Mouse (Mus musculus): ENCODE measurements at regions not wholly inside any gene's neighbourhood (a gene's known extent, or its start where the extent isn't known, plus 50 kb on each side); places are given as distances from the start of the nearest gene placed in this dataset.

DNA sequence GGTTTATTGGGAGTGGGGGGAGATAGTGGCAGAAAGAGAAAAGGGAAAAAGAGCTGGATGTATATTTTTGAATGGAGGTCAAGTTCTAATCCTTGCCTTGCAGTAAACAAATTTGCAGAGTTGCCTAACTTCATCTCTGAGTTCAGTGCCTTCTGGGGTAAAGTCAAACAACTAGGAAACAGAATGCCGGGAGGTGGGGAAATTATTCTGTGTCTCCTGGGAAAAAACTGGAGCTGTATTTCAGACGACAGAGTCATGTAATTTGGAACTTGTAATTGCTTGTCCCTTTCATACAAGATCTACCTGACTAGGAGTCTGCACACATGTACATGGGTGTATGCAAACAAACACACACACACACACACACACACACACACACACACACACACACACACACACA is 244.3 kb upstream of the Il12b start:
- in situ Hi-C loops (cut with MboI; ENCODE audit: low sequenced_read_pairs) = no loop called here

DNA sequence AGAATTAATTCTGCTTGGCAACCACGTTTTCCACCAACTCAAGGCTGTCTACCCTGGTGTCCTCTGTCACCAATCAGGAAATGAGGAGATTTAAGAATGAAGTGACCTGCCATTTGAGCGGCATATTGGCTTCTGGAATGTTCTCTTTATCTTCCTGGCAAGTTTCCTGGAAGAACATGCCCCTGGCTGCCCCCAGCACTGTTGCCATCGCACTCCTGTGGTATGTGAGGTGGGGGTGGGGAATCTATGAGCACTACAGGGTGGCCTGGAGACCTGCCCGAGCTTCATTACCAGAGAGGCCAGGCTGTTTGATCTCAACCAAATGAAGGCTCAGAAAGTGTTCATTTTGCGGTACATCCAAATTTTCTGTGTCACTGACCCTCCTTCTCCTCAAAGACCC is 243.8 kb upstream of the Il12b start:
- in situ Hi-C loops (cut with MboI; ENCODE audit: low sequenced_read_pairs) = no loop called here

DNA sequence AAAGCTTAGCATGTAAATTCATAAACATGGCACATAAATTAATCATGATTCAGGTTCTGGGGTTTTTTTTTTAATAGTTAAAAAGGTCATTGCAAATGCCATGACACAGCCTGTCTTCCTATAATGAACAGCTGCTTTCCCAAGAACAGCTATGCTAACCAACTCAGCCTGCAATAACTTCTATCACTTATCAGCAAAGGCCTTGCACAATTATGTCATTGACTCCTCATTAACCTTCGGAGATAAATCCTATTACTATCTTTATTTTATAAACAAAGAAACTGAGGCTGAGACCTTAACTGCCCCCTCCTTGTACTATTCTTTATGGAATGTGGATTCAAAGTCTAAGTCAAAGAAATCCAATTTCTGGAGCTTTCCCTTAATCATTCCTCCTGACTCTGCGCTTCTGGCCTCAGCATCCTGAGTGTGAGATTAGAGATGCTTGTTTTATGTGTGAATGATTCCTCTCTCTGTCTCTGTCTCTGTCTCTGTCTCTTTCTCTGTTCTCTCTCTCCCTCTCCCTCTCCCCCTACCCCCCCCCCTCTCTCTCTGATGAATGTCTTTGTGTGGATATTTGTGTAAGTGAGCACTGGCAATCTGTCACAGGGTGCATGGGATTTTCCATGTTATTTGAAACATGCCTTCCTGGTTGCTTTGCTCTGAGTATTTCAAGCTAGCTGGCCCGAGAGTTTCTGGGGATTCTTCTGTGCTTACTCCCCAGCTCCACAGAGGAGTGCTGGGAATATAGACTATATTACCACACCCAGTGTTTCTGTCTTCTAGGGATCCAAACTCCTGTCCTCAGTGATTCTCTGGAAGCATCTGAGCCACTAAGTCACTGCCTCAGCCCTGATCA is 243.1 kb upstream of the Il12b start:
- in situ Hi-C loops (cut with MboI; ENCODE audit: low sequenced_read_pairs) = no loop called here

DNA sequence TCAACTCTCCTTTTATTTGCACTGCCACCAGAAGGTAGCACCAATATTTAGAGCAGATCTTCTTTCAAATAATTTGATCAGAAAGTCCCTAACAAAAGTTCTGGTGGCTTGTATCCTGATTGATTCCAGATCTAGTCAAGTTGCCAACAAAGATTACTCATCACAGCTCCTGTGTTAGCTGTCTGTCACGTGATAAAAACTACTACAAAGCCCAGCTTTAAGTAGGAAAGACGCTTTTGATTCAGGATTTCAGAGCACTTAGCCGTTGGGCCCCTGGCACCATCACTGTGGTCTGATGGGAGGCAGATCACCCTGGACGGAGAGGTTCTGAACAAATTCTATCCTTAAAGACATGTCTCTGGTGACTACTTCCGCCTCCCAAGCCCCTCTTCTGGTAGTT is 241.6 kb upstream of the Il12b start:
- in situ Hi-C loops (cut with MboI; ENCODE audit: low sequenced_read_pairs) = no loop called here

DNA sequence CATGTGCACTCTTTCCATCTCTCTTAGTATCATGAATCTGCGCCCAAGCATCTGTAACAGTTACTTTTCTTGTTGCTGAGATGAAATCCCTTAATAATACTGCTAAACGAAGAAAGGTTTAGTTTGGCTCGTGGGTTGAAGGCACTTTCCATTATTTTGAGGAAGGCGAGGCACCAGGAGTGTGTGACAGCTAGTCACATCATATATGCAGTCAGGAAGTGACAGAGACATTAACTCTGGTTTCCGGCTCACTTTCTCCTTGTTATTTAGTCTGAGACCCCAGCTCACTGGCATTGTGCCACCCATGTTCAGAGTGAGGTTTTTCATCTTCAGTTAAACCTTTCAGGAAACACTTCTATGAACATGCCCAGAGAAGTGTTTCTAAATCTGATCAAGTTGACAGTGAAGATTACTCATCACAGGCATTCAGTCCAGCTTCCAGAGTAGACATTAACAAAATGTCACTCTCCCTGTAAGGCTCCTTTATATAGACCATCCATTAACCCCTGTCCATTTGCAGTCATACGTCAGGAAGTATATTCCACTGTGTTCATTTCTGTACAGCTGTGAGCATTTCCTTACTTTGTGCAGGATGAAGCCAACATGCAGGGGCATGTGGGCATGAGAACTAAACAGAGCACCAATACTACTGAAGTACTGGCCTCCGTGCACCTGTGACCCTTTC is 238.0 kb upstream of the Il12b start:
- in situ Hi-C loops (cut with MboI; ENCODE audit: low sequenced_read_pairs) = no loop called here

DNA sequence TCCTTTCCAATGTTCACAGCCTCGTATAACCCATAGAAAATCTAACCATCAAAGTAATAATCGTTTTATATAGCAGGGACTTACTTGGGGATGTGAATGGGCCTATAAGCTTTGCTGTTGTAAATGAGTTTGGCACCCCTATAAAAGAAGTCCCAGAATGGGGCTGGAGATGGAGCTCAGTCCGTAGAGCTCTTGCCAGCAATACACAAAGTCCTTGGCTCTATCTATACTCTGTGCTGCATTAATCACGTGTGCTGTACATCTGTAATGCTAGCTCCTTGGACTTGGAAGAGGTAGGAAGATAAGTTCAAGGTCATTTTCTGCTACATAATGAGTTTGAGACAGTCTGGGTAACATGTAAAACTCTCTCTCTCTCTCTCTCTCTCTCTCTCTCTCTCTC is 236.8 kb upstream of the Il12b start:
- in situ Hi-C loops (cut with MboI; ENCODE audit: low sequenced_read_pairs) = no loop called here

DNA sequence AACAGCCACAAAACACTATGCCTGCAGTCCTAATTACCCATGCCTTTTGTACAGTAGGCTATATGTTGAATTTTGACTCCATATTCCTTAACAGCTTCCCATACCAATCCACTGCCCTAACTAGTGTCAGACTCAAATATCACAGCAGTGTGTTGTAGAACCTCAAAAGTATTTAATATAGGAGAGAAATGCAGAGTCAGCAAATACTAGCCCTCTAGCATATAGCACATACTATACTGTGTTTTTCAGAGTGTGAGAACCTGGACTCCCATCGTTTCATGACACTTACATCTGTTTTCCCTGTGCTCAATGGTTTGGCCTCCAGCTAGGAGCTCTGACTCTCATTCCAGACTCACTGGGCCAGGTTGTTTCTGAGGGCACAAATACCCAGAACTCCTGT is 236.1 kb upstream of the Il12b start:
- in situ Hi-C loops (cut with MboI; ENCODE audit: low sequenced_read_pairs) = no loop called here

DNA sequence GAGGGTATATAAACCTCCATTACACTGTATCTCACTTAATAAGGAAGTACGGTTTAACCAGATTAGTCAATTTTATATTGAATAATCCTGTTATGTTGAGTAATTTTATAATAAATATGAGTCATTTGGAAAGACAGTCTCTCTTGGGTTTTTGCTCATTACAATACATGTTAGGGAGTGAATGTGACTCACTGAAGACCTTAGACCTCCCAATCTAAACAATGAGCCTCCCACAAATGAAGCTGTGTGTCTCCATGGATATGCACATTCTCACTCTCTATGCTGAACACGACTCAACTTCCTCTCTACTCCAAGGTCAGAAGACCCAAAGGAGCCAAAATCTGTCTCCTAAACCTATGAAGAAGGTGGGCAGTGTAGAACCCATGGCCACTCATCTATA is 235.7 kb upstream of the Il12b start:
- in situ Hi-C loops (cut with MboI; ENCODE audit: low sequenced_read_pairs) = no loop called here

DNA sequence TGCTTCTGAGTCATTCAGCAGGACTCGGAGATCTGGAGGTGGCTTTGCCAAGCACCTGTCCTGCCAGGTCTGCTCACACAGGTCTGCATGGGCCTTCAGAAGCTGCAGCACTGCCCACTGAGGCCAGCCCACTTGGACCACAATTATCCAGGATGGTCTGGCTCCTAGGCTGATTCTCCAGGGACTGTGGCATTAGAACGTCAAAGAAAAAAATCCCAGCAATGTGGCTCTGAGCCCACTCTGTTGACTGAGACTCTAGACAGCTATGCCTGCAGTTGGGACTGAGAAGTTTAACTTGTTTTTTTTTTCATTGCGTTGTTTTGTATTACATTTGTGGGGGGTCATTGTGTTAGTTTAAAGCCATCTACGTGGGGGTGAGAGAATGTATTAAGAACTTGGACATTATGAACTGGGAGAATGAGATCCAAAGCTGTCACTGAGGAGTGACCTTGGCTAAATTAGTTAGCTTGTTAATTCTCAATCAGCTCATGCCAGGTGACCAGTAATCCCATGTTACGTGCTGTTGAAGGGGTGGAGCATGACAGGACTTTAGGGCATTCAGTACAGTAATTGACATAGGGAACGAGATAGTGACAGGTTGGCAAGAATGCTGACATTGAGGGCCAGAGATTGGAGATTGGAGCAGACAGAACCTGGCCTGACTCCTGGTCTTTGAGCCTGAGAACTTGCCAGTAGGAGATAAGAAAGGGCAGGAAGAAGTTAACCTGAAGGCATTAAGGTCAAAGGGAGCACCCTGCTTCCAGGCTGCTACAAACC is 232.0 kb upstream of the Il12b start:
- in situ Hi-C loops (cut with MboI; ENCODE audit: low sequenced_read_pairs) = no loop called here

DNA sequence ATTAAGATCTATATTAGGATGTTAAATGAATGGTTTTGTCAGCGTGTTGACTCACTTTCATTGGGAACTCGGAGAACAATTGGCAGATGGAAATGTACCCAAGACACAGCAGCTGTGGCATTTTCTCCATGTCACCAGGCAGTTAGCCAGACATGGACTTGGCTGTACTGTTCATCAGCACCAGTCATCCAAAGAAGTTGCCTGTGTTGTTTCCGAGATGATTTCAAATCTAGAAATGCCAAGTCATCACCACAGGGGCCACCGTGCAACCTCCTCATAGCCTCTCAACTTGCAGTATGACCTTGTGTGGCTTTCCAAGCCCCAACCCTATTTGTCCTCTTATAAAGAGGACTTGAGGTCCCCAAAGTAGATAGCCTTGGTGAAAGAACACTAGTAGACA is 227.4 kb upstream of the Il12b start:
- in situ Hi-C loops (cut with MboI; ENCODE audit: low sequenced_read_pairs) = no loop called here

DNA sequence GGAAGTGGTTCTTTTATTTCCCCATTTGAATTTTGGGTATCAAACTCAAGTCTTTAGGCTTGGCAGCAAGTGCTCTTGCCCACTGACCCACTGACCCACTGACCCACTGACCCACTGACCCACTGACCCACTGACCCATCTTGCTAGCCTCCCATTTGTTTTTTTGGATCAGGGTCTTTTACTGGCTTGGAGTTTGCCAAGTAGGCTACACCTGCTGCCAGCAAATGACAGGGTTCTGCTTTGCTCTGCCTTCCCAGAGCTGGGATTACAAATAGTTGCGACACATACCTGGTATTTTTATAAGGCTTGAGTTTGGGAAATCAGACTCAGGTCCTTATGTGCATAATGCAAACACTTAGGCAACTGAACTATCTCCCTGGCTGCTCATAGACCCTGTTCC is 226.7 kb upstream of the Il12b start:
- in situ Hi-C loops (cut with MboI; ENCODE audit: low sequenced_read_pairs) = no loop called here

DNA sequence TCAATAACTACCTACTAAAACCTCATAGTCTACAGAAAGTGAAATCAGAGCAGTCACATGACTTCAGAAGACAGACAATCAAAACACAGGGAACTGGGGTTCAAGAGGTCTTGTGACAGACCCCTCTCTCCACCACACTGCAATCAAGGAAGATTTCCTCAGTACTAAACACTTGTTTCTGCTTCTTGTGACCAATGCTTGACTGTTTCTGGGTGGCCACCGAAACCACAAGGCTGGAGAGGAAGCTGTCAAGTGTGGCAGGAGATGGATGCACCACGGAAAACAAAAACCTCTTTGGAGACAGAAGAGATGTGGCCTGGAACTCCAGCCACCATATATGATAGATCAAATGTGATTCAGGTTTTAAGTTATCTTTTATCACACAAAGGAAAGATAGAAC is 225.3 kb upstream of the Il12b start:
- in situ Hi-C loops (cut with MboI; ENCODE audit: low sequenced_read_pairs) = no loop called here

DNA sequence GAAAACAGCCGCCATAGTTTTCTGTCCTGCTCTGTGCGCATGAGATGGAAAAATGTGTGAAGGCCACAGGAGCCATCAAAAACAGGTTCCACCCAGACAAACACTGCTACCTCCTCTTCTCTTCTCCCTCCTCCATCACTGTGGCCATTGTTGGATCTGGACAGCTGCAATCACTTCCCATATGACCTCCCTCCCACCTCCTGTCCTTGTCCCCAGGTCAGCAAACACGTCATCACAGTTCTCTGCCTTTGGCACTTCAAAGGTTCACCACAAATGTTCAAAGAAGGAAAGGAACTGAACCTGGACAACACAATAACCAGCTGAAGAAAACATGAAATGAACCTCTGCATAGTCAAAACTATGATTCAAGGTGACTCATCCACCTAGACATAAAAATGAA is 220.2 kb upstream of the Il12b start:
- in situ Hi-C loops (cut with MboI; ENCODE audit: low sequenced_read_pairs) = no loop called here

DNA sequence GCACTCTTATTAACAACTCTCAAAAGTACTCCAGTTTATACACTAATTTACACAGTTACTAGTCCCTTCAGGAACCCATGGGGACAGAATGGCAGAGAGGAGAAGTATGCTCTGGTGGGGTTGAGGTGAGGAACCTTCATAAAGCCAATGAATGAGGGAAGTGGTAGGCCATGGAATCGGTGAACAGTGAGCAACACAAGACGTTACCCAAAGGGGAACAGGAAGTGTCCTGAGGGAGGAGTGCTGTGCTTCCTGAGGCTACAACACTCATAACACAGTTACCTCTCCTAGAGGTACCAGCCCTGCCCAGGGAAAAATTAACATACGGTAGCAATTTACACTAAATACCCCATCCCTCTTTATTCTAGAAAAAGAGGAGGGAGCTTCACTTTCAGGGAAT is 216.0 kb upstream of the Il12b start:
- in situ Hi-C loops (cut with MboI; ENCODE audit: low sequenced_read_pairs) = no loop called here

DNA sequence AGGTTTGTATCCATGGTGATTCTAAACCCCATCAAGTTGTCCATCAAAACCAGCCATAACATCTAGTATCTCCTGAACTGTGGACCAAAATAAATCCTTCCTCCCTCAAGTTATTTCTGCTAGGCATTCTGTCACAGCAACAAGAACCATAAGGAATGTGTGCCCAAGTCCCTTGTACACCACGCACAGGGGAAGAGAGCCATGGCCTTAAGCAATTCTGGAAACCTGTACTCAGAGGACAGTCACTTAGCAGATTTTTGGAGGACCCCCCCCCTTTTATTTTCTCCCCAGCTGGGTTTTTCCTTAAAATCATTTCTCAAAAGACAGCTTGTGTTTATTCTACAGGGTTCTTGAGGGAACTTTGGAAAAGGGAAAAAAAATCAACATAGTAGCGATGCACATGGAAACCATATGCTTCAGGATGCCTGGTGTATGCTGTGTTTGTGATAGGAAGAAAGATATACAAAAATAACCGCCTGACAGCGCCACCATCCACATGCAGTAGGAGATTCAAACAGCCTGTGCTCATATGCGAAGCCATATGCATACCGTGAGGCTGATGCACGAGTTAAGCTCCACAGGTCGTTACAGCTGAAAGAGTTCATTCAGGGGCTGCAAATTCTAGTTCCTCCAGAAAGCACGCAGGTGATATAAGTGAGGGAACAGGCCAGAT is 214.5 kb upstream of the Il12b start:
- in situ Hi-C loops (cut with MboI; ENCODE audit: low sequenced_read_pairs) = no loop called here

DNA sequence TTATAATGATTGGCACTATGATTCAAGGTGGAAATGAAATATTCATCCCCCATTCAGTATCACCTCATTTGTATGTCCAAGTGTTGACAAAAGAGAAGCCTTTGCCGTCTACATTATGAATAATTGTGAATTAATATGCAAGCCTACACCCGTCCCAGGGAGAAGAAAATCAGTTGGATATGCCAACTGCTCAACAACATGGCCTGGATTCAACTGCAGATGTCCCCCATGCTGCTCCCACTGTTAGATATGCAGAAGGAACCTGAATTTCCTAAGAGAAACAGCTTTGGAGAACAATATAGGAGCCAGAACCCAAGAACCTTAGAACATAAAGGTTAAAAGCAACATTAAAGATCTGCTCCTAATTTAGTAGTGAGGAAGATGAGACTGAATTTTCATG is 211.7 kb upstream of the Il12b start:
- in situ Hi-C loops (cut with MboI; ENCODE audit: low sequenced_read_pairs) = no loop called here

DNA sequence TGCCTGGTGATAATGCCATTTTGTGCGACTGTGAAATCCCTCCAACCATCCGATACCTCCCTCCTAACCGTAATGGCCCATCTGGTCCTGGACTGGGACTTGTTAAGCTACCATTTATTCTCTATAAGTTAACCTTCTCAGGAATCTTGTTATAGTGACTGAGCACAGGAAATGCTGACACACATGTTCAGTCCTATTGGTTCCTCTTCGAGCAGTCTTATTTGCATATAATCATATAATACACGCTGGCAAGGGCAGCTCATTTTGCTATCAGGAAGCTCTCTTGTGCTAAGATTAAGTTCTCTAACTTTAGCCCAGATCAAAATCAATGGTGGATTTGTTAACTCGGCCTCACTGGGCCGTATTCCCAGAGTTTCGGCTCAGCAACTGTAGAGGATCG is 206.1 kb upstream of the Il12b start:
- in situ Hi-C loops (cut with MboI; ENCODE audit: low sequenced_read_pairs) = no loop called here

DNA sequence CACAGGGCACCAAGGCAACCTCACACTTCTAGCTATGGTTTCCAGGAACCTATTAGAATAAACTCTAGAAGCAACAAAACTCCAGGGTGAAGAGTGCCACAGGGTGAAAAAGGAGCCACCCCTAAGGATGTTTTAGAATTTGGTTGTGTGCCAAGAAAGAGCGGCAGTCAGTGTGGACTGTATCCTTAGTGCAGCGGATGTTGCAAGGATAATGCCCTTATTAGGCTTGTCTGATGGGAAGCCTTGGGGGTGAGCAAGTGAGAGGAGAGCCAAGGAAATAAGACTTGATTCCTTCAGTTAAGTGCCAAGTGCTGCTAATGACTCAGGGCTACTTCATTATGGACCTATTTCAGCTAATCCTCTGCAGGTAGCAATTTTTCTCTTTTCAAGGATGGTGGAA is 197.1 kb upstream of the Il12b start:
- in situ Hi-C loops (cut with MboI; ENCODE audit: low sequenced_read_pairs) = no loop called here

DNA sequence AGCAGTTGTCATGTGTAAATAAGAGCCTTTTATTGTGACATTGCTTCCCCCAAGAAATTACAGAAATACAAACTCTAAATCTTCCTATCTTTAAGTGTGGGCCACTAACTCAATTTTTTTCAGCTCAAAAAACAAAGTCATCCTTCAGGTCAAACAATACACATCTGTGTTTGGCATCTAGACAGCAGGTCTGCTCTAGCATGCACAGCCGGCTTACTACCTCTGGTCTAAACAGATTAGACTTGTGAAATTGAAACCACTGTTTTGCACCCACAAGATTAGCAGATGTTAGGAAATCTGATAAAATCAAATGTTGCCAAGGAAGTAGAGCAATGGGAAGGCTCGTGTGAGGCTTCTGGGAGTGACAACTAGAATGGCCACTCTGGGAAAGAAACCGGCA is 195.5 kb upstream of the Il12b start:
- in situ Hi-C loops (cut with MboI; ENCODE audit: low sequenced_read_pairs) = no loop called here

DNA sequence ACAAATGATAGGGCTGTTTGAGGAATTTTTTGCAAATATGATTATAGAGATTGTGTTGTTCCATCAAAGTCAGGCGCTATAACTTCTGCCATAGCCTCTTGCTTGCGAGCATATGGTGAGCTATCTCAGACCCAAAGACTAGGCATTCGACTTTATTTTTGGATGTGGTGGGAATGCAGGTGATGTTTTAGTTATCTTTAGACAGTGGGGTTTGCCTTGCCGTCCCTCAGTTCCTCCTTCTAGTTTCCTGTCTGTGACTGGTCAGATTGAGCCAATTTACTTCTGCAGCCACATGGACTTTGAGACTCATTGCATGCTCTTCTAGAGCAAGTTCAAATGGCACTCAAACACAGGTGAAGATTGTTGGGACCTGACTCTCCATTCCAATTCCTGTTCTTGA is 193.0 kb upstream of the Il12b start:
- in situ Hi-C loops (cut with MboI; ENCODE audit: low sequenced_read_pairs) = no loop called here

DNA sequence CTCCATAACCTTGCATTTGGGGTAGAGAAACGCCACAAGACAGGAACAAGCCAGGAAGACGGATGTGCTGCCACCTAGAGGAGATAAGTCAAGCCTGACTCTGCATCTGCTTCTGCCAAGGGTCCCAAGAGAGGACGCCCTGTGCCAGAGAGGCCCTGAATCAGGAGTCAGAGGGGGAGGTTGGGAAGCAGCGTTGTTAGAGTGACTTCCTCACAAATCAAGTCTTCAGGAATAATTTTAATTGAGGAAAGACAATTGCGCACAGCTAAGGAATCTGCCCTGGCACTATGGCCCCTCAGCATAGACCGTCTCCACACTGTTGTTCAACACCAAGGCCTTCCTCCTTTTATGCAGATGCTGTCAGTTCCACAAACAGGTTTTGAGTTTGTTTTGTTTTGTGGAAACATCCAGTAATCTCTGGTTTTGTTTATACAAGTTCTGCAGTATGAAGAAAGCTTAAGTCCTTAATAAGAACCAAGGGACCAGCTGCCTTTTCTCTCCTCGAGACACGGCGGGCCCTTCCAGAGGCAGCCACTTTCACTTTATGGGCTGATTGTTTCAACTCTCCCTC is 187.9 kb upstream of the Il12b start:
- in situ Hi-C loops (cut with MboI; ENCODE audit: low sequenced_read_pairs) = no loop called here
